Mouse (Mus musculus) hindbrain, embryonic 12.5 days (tissue): ENCODE data around the gene Olfr1480. TPM values are rescaled to one million over a fixed set of nuclear protein-coding genes. Genes with fewer than 3 reads are reported as not detected.

ENCODE experiments used
- ATAC-seq: fragments of 200-750 bp; cut with Nextera tagmentation; 2 replicates; pipeline ENCODE4 v1.8.0; 2017; ENCODE audit warnings: moderate TSS enrichment; ENCODE audit not compliant: low FRiP score
- H3K27ac ChIP-seq: fragments of 300-500 bp; sonication (generic); 2 replicates; pipeline ENCODE4 v1.5.1; 2016; ENCODE audit warnings: mild to moderate bottlenecking
- H3K27me3 ChIP-seq: fragments of 300-500 bp; sonication (generic); 2 replicates; pipeline ENCODE4 v1.6.1; 2016; ENCODE audit warnings: mild to moderate bottlenecking
- H3K36me3 ChIP-seq: fragments of 300-500 bp; sonication (generic); 2 replicates; pipeline ENCODE4 v1.6.1; 2016; ENCODE audit warnings: mild to moderate bottlenecking
- H3K4me1 ChIP-seq: fragments of 300-500 bp; sonication (generic); 2 replicates; pipeline ENCODE4 v1.6.1; 2016
- H3K4me2 ChIP-seq: fragments of 300-500 bp; sonication (generic); replicated peaks from 2 replicates; pipeline ENCODE4 v1.6.1; 2016; ENCODE audit warnings: mild to moderate bottlenecking
- H3K4me3 ChIP-seq: fragments of 300-500 bp; sonication (generic); 2 replicates; pipeline ENCODE4 v1.5.1; 2016; ENCODE audit warnings: mild to moderate bottlenecking
- H3K9ac ChIP-seq: fragments of 300-500 bp; sonication (generic); 2 replicates; pipeline ENCODE4 v1.6.1; 2016; ENCODE audit warnings: mild to moderate bottlenecking, moderate library complexity
- H3K9me3 ChIP-seq: fragments of 300-500 bp; sonication (generic); replicated peaks from 2 replicates; pipeline ENCODE4 v1.6.1; 2016; ENCODE audit warnings: mild to moderate bottlenecking
- WGBS: fragments of 180-500 bp; shearing (Covaris S2); methylation state at CpG from one replicate; pipeline ENCODE4 v1.1.7; 2016; 5-methylcytosine and 5-hydroxymethylcytosine counted together
- polyA plus RNA-seq: library from polyadenylated mRNA; unstranded; fragments of >200 nt; fragmentation: Nextera tagmentation; extraction: Ambion mirVana; gene quantifications from 2 replicates; pipeline ENCODE4 v1.2.1, GENCODE M21; 2016

Olfr1480 gene
- polyA plus RNA-seq = not detected in 2 replicates

- WGBS = 81% methylated on average over 2 of the region's 2 CpGs
Observed at GRCm38 (mm10) chr19:13527613-13528012, at the start of gene Olfr1480. Olfr1480 (plus strand) TSS chr19:13527913.

DNA sequence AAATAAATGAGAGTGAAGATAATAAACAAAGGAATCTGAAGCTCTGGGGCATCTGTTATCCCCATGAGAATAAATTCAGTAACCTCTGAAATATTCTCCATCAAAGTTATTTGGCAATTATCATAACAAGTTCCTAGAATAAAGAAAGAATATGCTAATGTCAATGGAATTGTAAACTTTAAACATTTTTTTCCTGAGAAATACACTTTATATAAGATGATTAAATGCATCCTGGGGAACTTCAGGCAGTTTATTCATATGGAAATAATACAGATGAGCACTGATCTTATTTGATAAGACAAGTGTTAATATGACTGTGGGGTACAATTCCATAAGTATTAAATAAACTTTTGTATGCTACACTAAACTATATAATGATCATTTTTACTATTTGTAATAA is 47.6 kb upstream of the Olfr1480 start, which contains the start of gene Olfr1475:
Gene Olfr1475 (minus strand): TSS at position 101 of the 400 bp plus-strand sequence.
- H3K4me2 ChIP-seq = no peak within 1 kb of the TSS
- H3K27me3 ChIP-seq = no peaks in the 10 kb centered on the region
- H3K27ac ChIP-seq = no peak within 1 kb of the TSS
- H3K4me1 ChIP-seq = no peaks in the 10 kb centered on the region
- no peak within 1 kb of the TSS for H3K9ac ChIP-seq
- no peaks in the 10 kb centered on the region for H3K36me3 ChIP-seq
- ATAC-seq = no peak
- H3K9me3 ChIP-seq = no peaks in the 10 kb centered on the region
- H3K4me3 ChIP-seq = no peak within 1 kb of the TSS

More at GRCm38 (mm10) chr19:13527613-13528012, at the start of gene Olfr1480:
- Histone ChIP-seq H3K27me3 (no peaks in the 10 kb centered on the region), H3K36me3 (no peaks in the 10 kb centered on the region), H3K9ac (no peak within 1 kb of the TSS), H3K27ac (no peak within 1 kb of the TSS), H3K4me1 (no peaks in the 10 kb centered on the region), H3K9me3 (peaks cover 17% of the 10 kb centered on the region), H3K4me3 (no peak within 1 kb of the TSS), H3K4me2 (no peak within 1 kb of the TSS)
- ATAC-seq = no peak

DNA sequence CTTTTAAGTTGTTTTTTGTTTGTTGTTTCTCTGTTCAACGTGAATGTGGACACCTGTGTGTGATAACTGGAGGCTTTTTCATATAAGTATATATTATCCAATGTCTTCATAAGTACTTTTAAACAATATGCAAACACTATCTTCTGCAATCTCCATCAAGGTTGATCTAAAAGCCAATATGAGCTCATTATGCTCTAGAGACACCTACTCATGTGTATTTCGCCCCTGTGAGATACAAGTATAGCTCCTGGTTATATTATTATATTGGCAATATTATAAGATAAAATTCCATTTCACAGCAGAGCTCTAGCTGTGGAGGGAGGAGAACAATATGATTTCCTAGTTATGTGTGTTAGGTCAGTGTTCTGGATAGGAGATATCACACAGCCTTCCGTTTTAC is 27.5 kb upstream of the Olfr1480 start, which contains the start of gene Olfr1477:
Gene Olfr1477 (plus strand): TSS at position 301 of the 400 bp plus-strand sequence.
- no peak for ATAC-seq
- no peaks in the 10 kb centered on the region for H3K27me3 ChIP-seq
- no peak within 1 kb of the TSS for H3K9ac ChIP-seq
- no peak within 1 kb of the TSS for H3K27ac ChIP-seq
- no peaks in the 10 kb centered on the region for H3K36me3 ChIP-seq
- H3K4me3 ChIP-seq = no peak within 1 kb of the TSS
- no peak within 1 kb of the TSS for H3K4me2 ChIP-seq
- no peaks in the 10 kb centered on the region for H3K4me1 ChIP-seq
- H3K9me3 ChIP-seq = peaks cover 11% of the 10 kb centered on the region
- WGBS = 80% methylated on average over 3 of the region's 3 CpGs

Other genes with a start within 250 kb of the Olfr1480 start
- gene Olfr1465, start 212.4 kb upstream of the Olfr1480 start, polyA plus RNA-seq = not detected in 2 replicates
- gene Olfr1466, start 189.1 kb upstream of the Olfr1480 start, polyA plus RNA-seq = not detected in 2 replicates
- not detected in 2 replicates for gene Olfr1467, start 165.7 kb upstream of the Olfr1480 start, polyA plus RNA-seq
- not detected in 2 replicates for gene Olfr1469, start 120.1 kb upstream of the Olfr1480 start, polyA plus RNA-seq
- gene Olfr1471, start 84.5 kb upstream of the Olfr1480 start, polyA plus RNA-seq = not detected in 2 replicates
- gene Olfr1472, start 71.8 kb upstream of the Olfr1480 start, polyA plus RNA-seq = not detected in 2 replicates
- gene Olfr1474, start 58.3 kb upstream of the Olfr1480 start, polyA plus RNA-seq = not detected in 2 replicates
- gene Olfr1475, start 47.7 kb upstream of the Olfr1480 start, polyA plus RNA-seq = not detected in 2 replicates
- gene Olfr1477, start 27.4 kb upstream of the Olfr1480 start, polyA plus RNA-seq = not detected in 2 replicates
- not detected in 2 replicates for gene Olfr1484, start 55.6 kb downstream of the Olfr1480 start, polyA plus RNA-seq
- gene Olfr1487, start 89.5 kb downstream of the Olfr1480 start, polyA plus RNA-seq = not detected in 2 replicates
- gene Olfr1489, start 103.7 kb downstream of the Olfr1480 start, polyA plus RNA-seq = not detected in 2 replicates
- gene Olfr1490, start 123.2 kb downstream of the Olfr1480 start, polyA plus RNA-seq = not detected in 2 replicates
- not detected in 2 replicates for gene Olfr1491, start 169.4 kb downstream of the Olfr1480 start, polyA plus RNA-seq
- gene Olfr1493-ps1, start 195.4 kb downstream of the Olfr1480 start, polyA plus RNA-seq = not detected in 2 replicates
- not detected in 2 replicates for gene Olfr1494, start 211.8 kb downstream of the Olfr1480 start, polyA plus RNA-seq
- gene Olfr1495, start 236.7 kb downstream of the Olfr1480 start, polyA plus RNA-seq = not detected in 2 replicates
- not detected in 2 replicates for gene Olfr1496, start 250.0 kb downstream of the Olfr1480 start, polyA plus RNA-seq